Comparison of ENCODE assay signal across 9 mouse cellular contexts in the genomic region with DNA sequence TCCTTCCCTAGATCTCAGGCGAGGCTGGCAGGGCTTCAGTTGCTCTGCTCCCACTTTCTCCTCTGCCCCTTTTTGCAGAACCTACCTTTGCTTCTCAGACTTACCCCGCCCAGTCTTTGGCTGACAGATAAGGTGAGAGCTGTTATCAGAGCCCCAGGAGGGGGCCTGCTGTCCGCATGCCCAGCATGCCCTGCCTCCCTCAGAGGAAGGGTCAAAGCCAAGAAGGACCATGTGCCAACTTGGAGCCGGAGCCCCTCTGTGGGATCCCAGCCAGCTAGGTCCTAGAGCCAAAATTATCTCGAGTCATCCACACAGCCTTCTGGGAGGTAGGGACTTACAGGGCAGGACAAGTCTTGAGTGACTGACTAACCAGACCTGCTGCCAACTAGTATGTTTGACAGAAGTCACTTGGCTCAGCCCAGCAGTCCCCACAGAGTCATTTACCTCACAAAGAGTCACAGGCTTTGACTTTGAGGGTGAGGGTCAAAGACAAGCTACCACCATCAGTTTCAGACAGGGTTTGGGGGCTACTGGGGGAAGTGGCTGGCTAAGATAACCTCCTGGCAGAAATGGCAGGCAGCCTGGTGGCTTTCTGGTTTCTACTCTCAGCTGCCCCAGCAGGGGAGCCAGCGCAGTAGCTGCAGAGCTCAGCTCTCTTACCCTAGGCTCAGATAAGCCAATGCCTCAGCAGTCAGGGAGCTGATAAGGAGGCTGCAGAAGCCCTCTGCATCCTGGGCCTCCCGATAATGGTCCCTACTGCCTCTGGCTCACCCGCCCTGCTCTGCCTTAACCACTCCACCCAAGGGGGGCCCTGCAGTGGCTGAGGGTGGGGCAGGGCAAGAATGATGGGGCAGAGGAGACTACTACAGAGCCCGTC. TPM values are rescaled to one million over a fixed set of nuclear protein-coding genes. Genes with fewer than 3 reads are reported as not detected.
DNase-seq lines count a peak whose midpoint lies in the region; ATAC-seq and TF ChIP-seq lines count a peak whose summit lies in the region.
"Had no signal": no experiment of that assay in that cellular context is flagged by ENCODE, and none has a peak within 500 bp of the region (broad histone marks: within the 10 kb centered on the region; RNA-seq: fewer than 3 reads in every experiment).

No protein-coding gene starts in this region.

- TF ChIP-seq EP300 in MEL (IDR thresholded peaks at IDR 0.05; ENCODE audit: low read depth in 1 of 2, low read length in 2 of 2) = peak; percentile 98 to 99

- H3K4me3 ChIP-seq in MEL (ENCODE audit: control insufficient read depth in 1 of 2, insufficient read depth in 1 of 2, low read depth in 2 of 2, low read length in 2 of 2) = peak overlapping the region; percentile 3 to 24; a peak in 3 of 4 replicates
- no peak overlapping the region for H3K4me3 ChIP-seq in forebrain, embryonic 15.5 days
- H3K4me3 ChIP-seq in intestine, embryonic 14.5 days (ENCODE audit: low read depth, low read length) = no peak overlapping the region
- no peak overlapping the region for H3K4me3 ChIP-seq in neural tube, embryonic 14.5 days (ENCODE audit: low read depth, low read length)

- no peaks in the 10 kb centered on the region for H3K27me3 ChIP-seq in MEL (ENCODE audit: control insufficient read depth in 1 of 2, insufficient read depth in 2 of 2, low read length in 2 of 2)
- H3K27me3 ChIP-seq in forebrain, embryonic 15.5 days = no peaks in the 10 kb centered on the region
- no peaks in the 10 kb centered on the region for H3K27me3 ChIP-seq in intestine, embryonic 14.5 days (replicated peaks; ENCODE audit: control insufficient read depth, insufficient read depth, low read length)
- no peaks in the 10 kb centered on the region for H3K27me3 ChIP-seq in neural tube, embryonic 14.5 days (ENCODE audit: control insufficient read depth, insufficient read depth, low read length)

- no peak for ATAC-seq in forebrain, embryonic 15.5 days (replicated peaks)
- peak; percentile 73 for ATAC-seq in intestine, embryonic 14.5 days (replicated peaks; ENCODE audit: low FRiP score, low TSS enrichment, low read depth)
- ATAC-seq in neural tube, embryonic 14.5 days (ENCODE audit: low read depth) = peak; percentile 23; the same call in 1 of the 2 replicates

- no peak overlapping the region for H3K4me2 ChIP-seq in forebrain, embryonic 15.5 days (replicated peaks)
- no peak overlapping the region for H3K4me2 ChIP-seq in intestine, embryonic 14.5 days (ENCODE audit: low read length)
- no peak overlapping the region for H3K4me2 ChIP-seq in neural tube, embryonic 14.5 days (ENCODE audit: low read depth, low read length)

- H3K9me3 ChIP-seq in MEL (replicated peaks; ENCODE audit: insufficient read depth, low read length) = no peaks in the 10 kb centered on the region
- H3K9me3 ChIP-seq in forebrain, embryonic 15.5 days = no peaks in the 10 kb centered on the region
- H3K9me3 ChIP-seq in intestine, embryonic 14.5 days (ENCODE audit: control insufficient read depth, low read length) = no peaks in the 10 kb centered on the region
- H3K9me3 ChIP-seq in neural tube, embryonic 14.5 days (ENCODE audit: control insufficient read depth, low read length) = no peaks in the 10 kb centered on the region

- 0 out of 6 replicates have a peak, but pooled peaks of 1 of the 3 experiments have one; percentile 4 for TF ChIP-seq CTCF in MEL (IDR thresholded peaks at IDR 0.05 in 2 of 3, conservative IDR thresholded peaks at IDR 0.05 in 1 of 3; ENCODE audit: control insufficient read depth in 1 of 3, insufficient read depth in 1 of 3, low read depth in 2 of 3, low read length in 3 of 3, poor library complexity in 1 of 3, severe bottlenecking in 1 of 3)

- WGBS in forebrain, embryonic 15.5 days = 53% methylated on average over 9 of the region's 9 CpGs
- WGBS in intestine, embryonic 14.5 days = 47% methylated on average over 9 of the region's 9 CpGs
- 52% methylated on average over 9 of the region's 9 CpGs for whole genome bisulfite sequencing in neural tube, embryonic 14.5 days

- H3K27ac ChIP-seq in MEL (ENCODE audit: control insufficient read depth, low read depth, low read length) = peak overlapping the region; percentile 98
- peak overlapping the region; percentile 15; the same call in 1 of the 2 replicates for H3K27ac ChIP-seq in forebrain, embryonic 15.5 days (replicated peaks)
- H3K27ac ChIP-seq in intestine, embryonic 14.5 days (ENCODE audit: low read depth) = peak overlapping the region; percentile 60; the same call in 1 of the 2 replicates
- H3K27ac ChIP-seq in neural tube, embryonic 14.5 days (ENCODE audit: low read depth, low read length) = no peak overlapping the region

- no peak; the same call in 1 of the 2 replicates for TF ChIP-seq RAD21 in MEL (IDR thresholded peaks at IDR 0.05; ENCODE audit: low read depth, low read length)

- peak; percentile 58 for DNase-seq in adrenal gland, postnatal 14 days
- DNase-seq in adrenal gland, postnatal 4 days (ENCODE audit: low spot score in 2 of 2) = no peak
- DNase-seq in MEL (ENCODE audit: low read depth, low spot score) = peak; percentile 98
- no peak for DNase-seq in intestine, embryonic 14.5 days (ENCODE audit: low spot score)
- DNase-seq in testis, postnatal 10 days (ENCODE audit: low spot score) = no peak
- DNase-seq in kidney, adult 9 months = no peak

- no peaks in the 10 kb centered on the region; the same call in 1 of the 2 replicates for H3K79me2 ChIP-seq in MEL (ENCODE audit: control insufficient read depth, insufficient read depth, low read length, poor library complexity)

- H3K9ac ChIP-seq in MEL (ENCODE audit: control insufficient read depth, low read depth, low read length, poor library complexity, severe bottlenecking) = peak overlapping the region; percentile 69
- H3K9ac ChIP-seq in forebrain, embryonic 15.5 days (replicated peaks) = no peak overlapping the region
- no peak overlapping the region for H3K9ac ChIP-seq in intestine, embryonic 14.5 days (ENCODE audit: low read length)
- H3K9ac ChIP-seq in neural tube, embryonic 14.5 days (replicated peaks; ENCODE audit: low read depth, low read length) = no peak overlapping the region

- H3K4me1 ChIP-seq in MEL (ENCODE audit: control insufficient read depth in 1 of 2, insufficient read depth in 2 of 2, low read length in 2 of 2) = peaks cover 19 to 31% of the 10 kb centered on the region in 2 experiments
- peaks cover 13% of the 10 kb centered on the region for H3K4me1 ChIP-seq in forebrain, embryonic 15.5 days
- no peaks in the 10 kb centered on the region for H3K4me1 ChIP-seq in intestine, embryonic 14.5 days (replicated peaks; ENCODE audit: control insufficient read depth, insufficient read depth, low read length)
- 0 out of 2 replicates have a peak, but pooled peaks cover 5% of the 10 kb centered on the region for H3K4me1 ChIP-seq in neural tube, embryonic 14.5 days (ENCODE audit: control insufficient read depth, insufficient read depth, low read length)

- TF ChIP-seq POLR2A in MEL (IDR thresholded peaks at IDR 0.05; ENCODE audit: control insufficient read depth in 1 of 2, insufficient read depth in 1 of 2, low read depth in 1 of 2, low read length in 2 of 2, poor library complexity in 1 of 2) = peak in 1 of 2 experiments; percentile 50; a peak in 2 of 4 replicates

- H3K36me3 ChIP-seq in MEL (ENCODE audit: control insufficient read depth in 1 of 2, insufficient read depth in 2 of 2, low read length in 2 of 2) = peaks cover 0 to 37% of the 10 kb centered on the region in 2 experiments; a peak in 2 of 4 replicates
- H3K36me3 ChIP-seq in forebrain, embryonic 15.5 days = no peaks in the 10 kb centered on the region
- H3K36me3 ChIP-seq in intestine, embryonic 14.5 days (ENCODE audit: control insufficient read depth, insufficient read depth, low read length) = no peaks in the 10 kb centered on the region
- H3K36me3 ChIP-seq in neural tube, embryonic 14.5 days (ENCODE audit: control insufficient read depth, insufficient read depth, low read length) = no peaks in the 10 kb centered on the region

TF ChIP-seq in MEL, 35 proteins besides CTCF, POLR2A, EP300 and RAD21 (continues in another document):
- peak; percentile 71 for TF ChIP-seq MYB (IDR thresholded peaks at IDR 0.05; ENCODE audit: low read depth, low read length)
- peak; percentile 80 for TF ChIP-seq BHLHE40 (IDR thresholded peaks at IDR 0.05; ENCODE audit: borderline replicate concordance, low read depth, low read length)
- no peak for TF ChIP-seq JUND (IDR thresholded peaks at IDR 0.05; ENCODE audit: low read depth, low read length)
- peak; percentile 20 for TF ChIP-seq SMC3 (IDR thresholded peaks at IDR 0.05; ENCODE audit: low read depth, low read length)
- peak; percentile 94 for TF ChIP-seq RCOR1 (IDR thresholded peaks at IDR 0.05; ENCODE audit: low read depth, low read length)
- 0 out of 2 replicates have a peak, but pooled peaks have one; percentile 14 for TF ChIP-seq TBP (IDR thresholded peaks at IDR 0.05; ENCODE audit: low read depth, low read length)
- peak; percentile 19; the same call in 1 of the 2 replicates for TF ChIP-seq MYC (IDR thresholded peaks at IDR 0.05; ENCODE audit: low read depth, low read length)
- no peak for TF ChIP-seq E2F4 (IDR thresholded peaks at IDR 0.05; ENCODE audit: borderline replicate concordance, low read depth, low read length)
- TF ChIP-seq MAX (IDR thresholded peaks at IDR 0.05; ENCODE audit: low read length) = peak; percentile 65; the same call in 1 of the 2 replicates
- TF ChIP-seq MAFK (IDR thresholded peaks at IDR 0.05; ENCODE audit: borderline replicate concordance, low read depth, low read length) = peak; percentile 80; the same call in 1 of the 2 replicates
- TF ChIP-seq NRF1 (IDR thresholded peaks at IDR 0.05; ENCODE audit: insufficient read depth, low read depth, low read length, poor library complexity, severe bottlenecking) = peak; percentile 50; the same call in 1 of the 2 replicates

RNA-seq across cellular contexts. Expression of a gene that starts 13.2 kb away (rescaled TPM):
- total RNA-seq in adrenal gland, postnatal 14 days (2021) = not detected in 2 replicates
- total RNA-seq in adrenal gland, postnatal 4 days (2021) = not detected
- 0.58 TPM in 1 of 2 replicates, not detected in the other for total RNA-seq in MEL (2012; rRNA removed)
- polyA plus RNA-seq in MEL (2012; ENCODE audit: insufficient read depth in 1 of 2, insufficient read length in 2 of 2, low read depth in 1 of 2, low replicate concordance in 2 of 2, missing spikeins in 1 of 2) = 1 to 10 TPM in 1 of 2 experiments, not detected in 1; 1.4 TPM
- polyA plus RNA-seq in forebrain, embryonic 15.5 days (2015; fragmentation: Nextera tagmentation; extraction: Ambion mirVana) = not detected in 2 replicates
- polyA plus RNA-seq in intestine, embryonic 14.5 days (2014; fragmentation: Nextera tagmentation; extraction: Ambion mirVana) = 0.20 TPM in 1 of 2 replicates, not detected in the other
- polyA plus RNA-seq in neural tube, embryonic 14.5 days (2014; fragmentation: Nextera tagmentation; extraction: Ambion mirVana) = not detected in 2 replicates
- polyA plus RNA-seq: C2C12 had no signal

RNA-seq across cellular contexts. Expression of a gene that starts 21.6 kb away (rescaled TPM):
- total RNA-seq in adrenal gland, postnatal 14 days (2021) = not detected in 2 replicates
- total RNA-seq in adrenal gland, postnatal 4 days (2021) = 1 to 10 TPM in 1 of 2 experiments, not detected in 1; 1.4 TPM
- total RNA-seq in MEL (2012; rRNA removed) = 3.3 and 4.6 TPM in 2 replicates
- 10 to 100 TPM in 1 of 2 experiments, not detected in 1; 14.5 TPM for polyA plus RNA-seq in MEL (2012; ENCODE audit: insufficient read depth in 1 of 2, insufficient read length in 2 of 2, low read depth in 1 of 2, low replicate concordance in 2 of 2, missing spikeins in 1 of 2)
- polyA plus RNA-seq in forebrain, embryonic 15.5 days (2015; fragmentation: Nextera tagmentation; extraction: Ambion mirVana) = 0.11 and 0.29 TPM in 2 replicates
- 42.2 and 46.0 TPM in 2 replicates for polyA plus RNA-seq in intestine, embryonic 14.5 days (2014; fragmentation: Nextera tagmentation; extraction: Ambion mirVana)
- 0.17 and 0.40 TPM in 2 replicates for polyA plus RNA-seq in neural tube, embryonic 14.5 days (2014; fragmentation: Nextera tagmentation; extraction: Ambion mirVana)

Comparison
In these comparisons a context has a peak if more than half of its experiments do, and no peak if none do; other contexts are left out.
1. DNase-seq: peak in adrenal gland, postnatal 14 days (single experiment) and MEL (single experiment); none in adrenal gland, postnatal 4 days (0 of 2), intestine, embryonic 14.5 days (single experiment), testis, postnatal 10 days (single experiment) and kidney, adult 9 months (single experiment).
2. H3K4me3 ChIP-seq: peak in MEL (2 of 2); none in forebrain, embryonic 15.5 days (single experiment), intestine, embryonic 14.5 days (single experiment) and neural tube, embryonic 14.5 days (single experiment).